Mouse (Mus musculus) CD8-positive naive resting alpha-beta T cell, adult 2 months (primary cell): ENCODE measurements at regions not wholly inside any gene's neighbourhood (a gene's known extent, or its start where the extent isn't known, plus 50 kb on each side); places are given as distances from the start of the nearest gene placed in this dataset.

ENCODE experiments used
- DNase-seq, 2 experiments: peaks; one replicate each; pipeline ENCODE4 v3.0.0; 2022; ENCODE audit warnings: low read depth in 2 of 2, low spot score in 2 of 2

DNA sequence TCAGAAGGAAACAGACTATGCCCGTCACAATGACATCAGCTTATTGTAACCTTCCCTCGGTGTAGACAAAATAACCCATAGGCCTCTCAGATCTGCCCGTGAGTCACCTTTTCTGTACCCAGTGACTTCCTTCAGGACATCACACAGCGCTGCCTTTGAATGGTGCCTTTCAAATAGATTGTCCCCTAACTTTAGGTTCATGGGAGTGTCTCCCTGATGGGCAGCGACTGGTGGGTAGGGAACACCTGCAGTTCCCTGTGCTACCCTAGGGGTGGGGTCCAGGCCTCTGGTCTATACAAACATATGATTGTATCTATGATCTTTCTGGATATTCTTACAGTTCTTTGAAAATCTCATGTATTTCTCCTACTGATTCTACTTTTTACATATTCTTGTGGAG is 232.4 kb downstream of the Gm5447 start:
- no peak for DNase-seq

DNA sequence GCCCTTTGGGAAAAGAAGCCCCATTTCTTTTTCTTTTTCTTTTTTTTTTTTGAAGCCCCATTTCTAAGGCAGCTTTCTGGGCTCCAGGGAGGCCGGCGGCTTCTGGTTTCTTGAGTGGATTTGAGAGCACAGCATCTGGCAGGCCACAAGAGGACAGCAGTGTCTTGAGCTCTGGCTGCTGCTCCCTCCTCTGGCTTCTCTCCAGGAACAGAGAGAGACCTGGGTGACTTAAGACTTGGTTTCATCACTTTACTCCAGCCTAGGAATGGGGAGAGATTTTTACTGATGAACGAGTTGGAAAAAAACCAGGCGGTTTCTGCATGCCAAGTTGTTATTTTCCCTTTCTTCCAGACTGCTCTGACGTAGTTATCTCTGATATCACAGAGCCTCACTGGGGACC is 233.7 kb downstream of the Gm5447 start:
- no peak for DNase-seq

DNA sequence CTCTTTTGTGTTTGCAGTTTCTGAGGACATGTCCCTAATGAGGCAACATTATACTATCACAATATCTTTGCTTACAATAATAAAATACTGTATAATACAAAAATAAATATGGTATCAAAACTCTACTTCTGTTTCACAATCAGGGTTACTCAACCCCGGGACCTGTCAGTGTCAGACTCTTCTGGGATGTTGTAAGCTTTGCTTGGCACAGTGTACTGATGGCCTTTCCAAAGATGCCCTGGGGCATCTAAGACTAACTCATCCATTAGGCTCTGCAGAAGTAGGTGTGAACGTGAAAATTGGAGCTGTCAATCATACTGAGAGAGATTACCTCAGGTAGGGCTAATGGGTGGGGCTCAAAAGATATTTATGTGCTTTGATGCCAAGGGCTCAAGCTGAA is 249.0 kb downstream of the Gm5447 start:
- no peak for DNase-seq

DNA sequence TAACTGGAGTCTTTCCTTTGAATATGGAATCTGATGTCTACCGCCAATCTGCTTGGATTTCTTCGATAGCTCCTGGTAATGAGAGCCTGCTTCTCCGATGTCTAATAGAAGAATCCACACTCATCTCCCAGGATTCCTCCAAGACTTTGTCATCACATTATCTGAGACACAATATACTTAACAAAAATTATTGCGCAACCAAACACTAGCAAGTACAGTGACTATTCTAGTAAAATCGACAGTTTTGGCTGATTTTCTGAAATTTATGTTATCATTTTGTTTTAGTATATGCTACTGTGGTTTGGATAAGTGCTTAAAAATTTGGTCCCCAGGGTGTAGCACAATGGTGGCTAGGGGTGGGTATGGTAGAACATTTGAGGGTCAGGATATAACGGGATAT is 266.5 kb downstream of the Gm5447 start:
- DNase-seq, result no peak

DNA sequence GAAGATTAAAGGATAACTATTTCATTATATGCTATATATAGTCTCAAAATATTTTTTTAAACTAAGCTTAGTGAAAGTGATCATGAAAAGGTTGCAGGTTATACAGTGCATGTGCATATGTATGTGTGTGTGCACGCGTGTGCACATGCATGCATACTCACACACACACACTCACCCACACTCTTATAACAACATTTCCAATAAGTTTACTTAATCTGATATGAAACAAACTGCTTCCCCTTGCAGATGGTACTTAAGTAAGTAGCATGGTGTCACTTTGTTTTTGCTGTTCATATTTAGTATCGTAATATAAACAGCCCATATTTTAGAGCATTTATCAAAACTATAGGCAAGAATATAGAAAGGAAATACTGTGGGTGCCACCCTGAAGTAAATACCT is 275.0 kb downstream of the Gm5447 start:
- no peak for DNase-seq

DNA sequence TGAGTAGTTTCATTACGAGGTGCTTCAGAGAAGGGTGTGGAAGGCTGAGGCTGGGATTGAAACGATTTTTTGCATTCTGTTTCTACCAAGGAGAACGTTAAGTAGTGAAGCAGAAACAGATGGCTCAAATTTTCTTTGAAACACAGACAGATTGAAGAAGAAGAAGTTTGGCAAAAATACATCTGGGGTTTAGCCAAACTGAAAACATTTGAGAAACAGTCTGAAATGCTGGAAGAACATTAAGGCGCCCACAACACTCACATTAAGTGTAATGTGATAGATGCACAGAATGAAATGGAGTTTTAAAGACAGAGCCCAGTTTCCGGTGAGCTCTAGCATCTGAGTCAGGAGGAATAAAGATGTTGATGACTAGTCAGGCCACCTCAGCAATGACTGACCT is 275.5 kb downstream of the Gm5447 start:
- no peak for DNase-seq

DNA sequence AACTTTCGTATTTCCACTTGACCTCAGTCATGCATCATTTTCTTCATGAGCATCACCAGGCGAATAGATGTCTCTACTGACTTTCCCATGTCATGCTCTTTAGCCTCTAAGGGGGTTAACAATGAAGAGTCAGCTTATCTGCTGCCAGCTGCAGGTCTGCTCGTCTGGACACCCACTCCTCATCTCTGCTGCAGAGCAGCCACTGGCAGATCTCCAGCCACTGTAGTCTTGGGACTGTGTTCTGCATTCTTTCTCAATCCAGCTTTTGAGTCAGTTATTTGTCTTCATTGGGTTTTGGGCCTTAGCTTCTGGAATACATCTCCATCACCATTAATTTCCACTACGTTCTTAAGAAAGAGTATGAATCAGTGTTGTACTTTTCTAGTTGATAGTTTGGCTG is 280.0 kb downstream of the Gm5447 start:
- DNase-seq, result no peak

DNA sequence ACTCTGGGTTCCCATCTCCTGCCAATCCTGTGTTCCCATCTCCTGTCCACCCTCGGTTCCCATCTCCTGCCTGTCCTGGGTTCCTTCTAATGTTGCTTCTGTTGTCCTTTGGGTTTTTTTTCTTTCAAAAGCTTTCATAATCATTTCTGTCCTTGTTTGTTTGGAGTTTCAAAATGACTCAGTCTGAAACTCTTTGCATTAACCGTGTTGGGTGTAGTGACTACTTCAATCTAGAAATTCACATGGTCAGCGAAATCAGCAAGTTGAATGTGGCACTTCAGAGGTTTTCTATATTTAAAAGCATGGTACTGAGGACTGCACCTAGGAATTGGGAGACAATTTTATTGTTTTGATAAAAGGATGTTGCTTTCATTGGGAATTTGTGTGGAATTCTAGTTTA is 280.7 kb downstream of the Gm5447 start:
- DNase-seq, result no peak

DNA sequence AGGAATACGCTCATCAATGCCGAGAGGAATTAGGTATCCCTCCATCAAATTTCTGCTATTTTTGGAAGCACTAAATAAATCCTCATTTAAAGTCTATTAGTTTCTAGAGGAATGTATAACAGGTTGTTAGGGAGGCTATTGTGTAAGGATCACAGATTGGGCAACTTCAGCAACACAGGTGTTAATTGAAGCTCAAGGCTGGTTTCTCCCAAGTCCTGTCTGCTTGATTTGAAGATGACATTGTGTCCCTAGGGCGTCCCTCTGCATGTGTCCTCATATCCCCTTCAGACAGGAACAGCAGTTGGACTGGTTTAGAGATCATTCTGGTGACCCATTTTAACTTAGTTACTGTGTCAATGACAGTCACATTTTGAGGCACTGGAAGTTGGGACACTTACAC is 281.5 kb downstream of the Gm5447 start:
- no peak for DNase-seq

DNA sequence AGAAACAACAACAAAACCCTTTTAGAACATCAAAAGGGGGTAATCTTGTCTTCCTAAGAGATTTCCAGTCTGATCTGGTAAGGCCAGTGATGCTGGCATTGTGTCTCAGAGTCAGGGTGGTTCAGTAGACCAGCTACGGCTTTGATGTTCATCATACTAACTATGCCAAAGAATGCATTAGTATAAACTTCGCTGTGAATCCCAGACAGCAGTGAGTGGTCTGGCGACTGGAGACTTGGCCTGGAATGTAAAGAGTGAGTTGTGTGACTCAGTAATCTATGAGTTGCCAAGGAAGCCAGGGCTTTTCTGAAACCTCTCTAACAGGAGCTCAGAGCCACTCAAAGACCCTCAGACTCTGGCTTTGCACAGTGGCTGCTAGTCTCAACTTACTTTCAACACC is 288.1 kb upstream of the Foxq1 start:
- no peak for DNase-seq

DNA sequence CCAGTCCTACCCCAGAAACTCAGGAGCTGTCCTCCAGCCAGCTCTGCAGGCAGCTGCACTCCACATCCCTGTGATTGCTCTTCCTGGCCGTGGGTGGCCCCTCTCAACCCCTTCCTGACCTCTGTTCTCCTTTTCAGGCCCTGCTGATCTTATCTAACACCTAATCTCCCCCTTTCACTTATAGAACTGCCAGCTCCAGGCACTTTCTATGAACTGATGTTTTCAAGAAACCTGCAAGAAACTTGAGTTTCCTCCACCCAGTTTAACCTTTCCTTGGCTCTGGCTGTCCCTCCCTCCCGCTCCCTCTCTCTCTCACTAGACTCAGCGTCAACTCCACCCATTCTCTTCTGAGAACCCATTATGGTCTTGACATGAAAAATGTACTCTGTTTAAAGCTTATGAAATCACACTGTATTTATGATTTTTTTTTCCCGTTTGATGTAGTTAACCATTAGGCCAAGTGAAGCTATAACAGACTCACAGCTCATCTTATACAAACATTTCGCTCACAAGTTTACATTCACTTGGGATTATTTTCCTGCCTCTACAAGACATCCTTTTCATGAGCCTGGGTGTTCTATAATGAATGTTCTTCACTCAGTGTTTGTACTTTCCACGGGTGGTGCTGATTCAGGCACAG is 279.8 kb upstream of the Foxq1 start:
- no peak for DNase-seq

DNA sequence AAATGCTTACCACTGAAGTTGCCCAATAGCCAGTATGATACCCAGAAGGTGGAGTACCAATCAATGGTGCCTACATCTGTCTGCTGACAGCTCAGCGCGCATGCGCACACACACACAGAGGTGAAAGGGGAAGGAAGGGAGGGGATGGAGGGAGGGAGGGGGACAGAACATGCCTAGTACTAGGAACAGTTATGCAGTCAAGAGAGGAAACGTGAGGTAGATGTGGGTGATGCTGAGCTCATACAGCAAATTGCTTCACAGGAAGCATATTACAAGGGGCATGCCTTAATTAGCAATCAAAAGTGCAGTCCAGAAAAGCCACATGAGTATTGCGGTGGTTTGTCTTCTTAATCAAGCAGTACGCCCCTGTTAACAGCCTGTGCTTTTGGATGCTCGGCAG is 265.3 kb upstream of the Foxq1 start:
- DNase-seq, result no peak

DNA sequence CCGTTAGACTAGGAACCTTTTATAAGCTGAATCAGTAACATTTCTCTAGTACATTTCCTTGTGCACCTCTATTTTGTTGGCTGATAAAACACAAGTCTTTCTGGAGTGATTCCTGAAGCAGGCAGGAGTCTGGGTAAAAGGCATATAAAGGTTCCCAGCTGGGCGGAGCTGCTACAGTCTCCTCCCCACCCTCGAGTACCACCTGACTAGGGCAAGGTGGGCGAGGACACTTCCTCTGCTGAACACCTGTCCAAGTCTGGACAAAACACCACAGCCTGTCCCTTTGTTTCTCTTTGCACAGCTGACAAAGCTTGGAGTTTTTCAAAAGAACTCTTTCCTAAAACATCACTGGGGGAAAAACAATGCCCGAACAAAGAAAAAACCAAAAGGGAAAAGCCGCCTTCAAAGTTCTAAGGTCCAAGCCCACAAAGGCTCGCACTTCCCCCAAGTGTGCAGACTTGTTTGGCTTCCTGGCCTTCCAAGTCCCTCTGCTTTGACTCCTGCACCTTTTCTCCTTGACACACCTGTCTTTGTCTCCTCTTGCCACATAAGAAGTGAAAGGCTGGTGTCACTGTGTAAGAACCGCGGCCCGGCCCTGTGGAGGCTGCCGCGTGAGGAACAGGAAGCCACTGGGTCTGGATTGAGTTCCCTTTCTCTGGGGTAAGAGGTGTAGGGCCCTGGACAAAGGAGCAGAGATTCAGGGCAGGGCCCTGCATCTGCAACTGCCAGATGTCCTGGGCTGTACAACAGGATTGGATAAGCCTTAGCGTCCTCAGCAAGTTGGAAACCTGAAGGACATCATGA is 263.1 kb upstream of the Foxq1 start:
- DNase-seq, result no peak

DNA sequence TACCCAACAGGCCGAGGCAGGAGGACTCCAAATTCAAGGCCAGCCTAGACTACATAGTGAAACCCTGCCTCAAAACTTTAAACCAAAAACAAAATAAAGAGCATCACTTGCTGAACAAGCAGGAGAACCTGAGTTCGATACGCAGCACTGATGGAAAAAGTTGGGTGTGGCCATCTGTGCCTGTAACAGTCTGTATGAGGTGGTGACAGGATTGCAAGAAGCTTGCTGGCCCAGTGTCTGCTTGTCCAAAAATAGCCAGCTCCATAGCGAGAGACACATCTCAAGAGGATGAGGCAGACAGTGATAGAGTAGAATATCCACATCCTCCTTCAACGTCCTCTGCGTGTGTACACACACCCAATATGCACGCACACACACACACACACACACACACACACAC is 261.9 kb upstream of the Foxq1 start:
- no peak for DNase-seq

DNA sequence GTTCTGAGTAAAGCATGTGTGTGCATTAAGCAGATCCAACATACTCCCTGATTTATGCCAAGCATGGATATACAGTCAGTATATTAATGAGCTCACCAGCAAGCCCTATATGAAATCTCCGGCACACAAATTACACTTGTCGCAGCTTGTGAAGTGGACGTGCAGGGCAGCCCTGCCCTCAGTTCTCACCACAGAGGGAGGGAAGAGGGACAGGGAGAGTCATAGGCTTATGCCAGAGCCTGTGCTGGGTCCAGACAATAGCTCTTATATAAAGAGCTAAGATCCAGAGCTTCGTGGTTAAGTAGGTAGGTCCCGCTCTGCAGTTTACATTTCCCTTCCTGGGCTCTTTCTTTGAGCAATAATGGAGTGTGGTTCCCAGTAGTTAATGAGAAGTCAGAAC is 252.7 kb upstream of the Foxq1 start:
- no peak for DNase-seq

DNA sequence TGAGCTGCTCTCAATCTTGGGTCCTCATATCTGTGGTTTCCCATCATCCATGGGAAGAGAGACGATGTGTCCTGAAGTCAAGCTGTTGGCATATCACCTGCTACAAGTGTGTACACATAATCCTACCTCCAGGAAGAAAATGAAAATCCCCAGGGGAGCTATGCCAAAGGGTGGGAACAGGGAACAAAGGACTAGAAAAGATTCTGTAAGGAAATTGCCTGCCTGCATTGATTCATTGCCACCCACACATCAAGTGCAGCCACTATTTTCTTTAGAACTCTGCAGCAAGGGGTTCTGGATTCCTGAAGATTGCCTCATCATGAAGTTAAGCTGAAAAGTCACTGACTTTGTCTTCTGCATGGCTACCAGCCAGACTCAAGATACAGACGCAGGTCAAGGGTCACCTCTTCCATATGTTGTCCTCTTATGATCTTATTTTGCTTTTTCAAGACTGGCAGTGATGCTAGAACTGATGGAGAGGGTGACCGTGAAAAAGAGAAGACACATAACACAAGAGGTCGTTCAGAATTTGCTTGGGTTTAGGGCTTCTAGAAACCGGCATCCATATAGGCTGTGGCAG is 251.6 kb upstream of the Foxq1 start:
- no peak for DNase-seq

DNA sequence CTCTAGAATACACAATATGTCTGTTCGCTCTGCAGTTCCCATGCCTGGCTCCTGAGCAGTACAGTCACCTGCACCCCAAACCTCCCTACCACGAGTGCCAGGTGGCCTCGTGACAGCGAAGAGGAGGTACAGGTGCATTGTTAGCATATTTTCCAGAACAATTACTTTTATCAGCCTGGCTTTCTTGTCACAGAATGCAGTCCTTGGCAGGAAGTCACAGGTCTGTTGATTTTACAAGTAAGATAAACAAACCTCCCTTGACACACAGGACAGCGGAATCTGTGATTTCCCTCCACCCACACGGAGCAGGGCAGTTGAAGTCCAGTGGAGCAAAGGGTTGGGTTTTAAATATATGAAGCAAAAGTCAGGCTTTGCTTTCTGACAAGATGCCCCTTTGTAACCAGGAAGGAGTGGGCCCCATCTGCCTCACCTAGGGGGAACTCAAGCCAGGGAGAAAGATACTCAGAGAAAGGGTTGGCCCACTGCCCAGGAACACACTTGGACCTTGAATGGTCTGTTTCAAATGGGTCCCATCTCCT is 246.8 kb upstream of the Foxq1 start:
- no peak for DNase-seq

DNA sequence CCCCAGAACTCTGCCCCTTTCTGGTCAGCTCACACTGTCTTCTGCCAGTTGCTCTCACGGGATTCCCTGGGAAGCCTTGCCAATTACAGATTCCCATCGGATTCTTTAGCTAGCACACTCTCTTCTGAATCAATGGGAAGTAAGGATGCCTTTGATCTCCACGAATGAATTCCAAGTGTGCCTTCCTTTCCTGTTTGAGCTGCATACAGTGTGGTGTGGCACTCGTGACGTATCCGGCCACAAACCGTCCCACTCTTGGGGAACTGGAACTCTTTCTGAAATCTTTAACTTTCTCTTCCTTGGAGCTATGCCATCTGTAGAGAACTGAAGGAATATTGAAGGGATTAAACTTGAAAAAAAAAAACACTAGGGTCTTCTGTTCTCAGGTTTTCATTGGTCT is 243.2 kb upstream of the Foxq1 start:
- DNase-seq, result no peak

DNA sequence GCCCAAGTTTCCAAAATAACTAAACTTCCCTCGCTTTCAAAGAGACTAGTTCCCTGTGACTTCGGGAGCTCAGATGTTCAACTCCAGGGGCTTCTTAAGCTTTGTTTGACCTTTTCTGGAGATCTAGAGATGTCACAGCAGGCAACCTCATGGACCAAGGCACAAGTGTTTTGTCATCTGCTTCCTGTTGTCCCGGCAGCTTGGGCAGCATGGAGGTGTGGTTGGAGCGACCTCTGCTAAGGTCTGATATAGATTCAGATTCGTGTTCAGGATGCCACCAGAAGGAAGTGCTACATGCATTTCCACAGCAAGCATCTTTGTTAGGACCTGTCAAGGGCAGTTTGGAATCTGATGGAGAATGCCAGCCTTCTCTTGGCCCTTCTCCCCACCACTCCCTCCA is 242.1 kb upstream of the Foxq1 start:
- no peak for DNase-seq

DNA sequence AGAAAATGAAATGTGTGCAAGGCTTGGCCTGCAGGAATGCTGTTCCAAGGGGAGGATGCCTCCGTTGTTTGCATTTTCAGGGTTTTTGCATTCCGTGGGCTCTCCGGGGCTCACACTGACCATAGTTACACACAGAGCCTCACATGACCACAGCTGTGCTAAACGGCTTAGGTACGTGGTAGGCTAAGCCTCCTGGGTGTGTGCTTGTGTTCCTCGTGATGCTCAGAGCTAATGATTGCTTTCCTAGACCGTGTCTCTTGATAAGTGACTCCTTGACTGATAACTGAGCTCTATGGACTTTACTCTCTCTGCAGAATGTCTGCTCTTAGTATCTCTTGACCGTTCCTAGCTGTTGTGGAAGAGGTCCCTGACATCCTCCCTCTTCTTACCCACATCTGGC is 238.9 kb upstream of the Foxq1 start:
- DNase-seq, result no peak

DNA sequence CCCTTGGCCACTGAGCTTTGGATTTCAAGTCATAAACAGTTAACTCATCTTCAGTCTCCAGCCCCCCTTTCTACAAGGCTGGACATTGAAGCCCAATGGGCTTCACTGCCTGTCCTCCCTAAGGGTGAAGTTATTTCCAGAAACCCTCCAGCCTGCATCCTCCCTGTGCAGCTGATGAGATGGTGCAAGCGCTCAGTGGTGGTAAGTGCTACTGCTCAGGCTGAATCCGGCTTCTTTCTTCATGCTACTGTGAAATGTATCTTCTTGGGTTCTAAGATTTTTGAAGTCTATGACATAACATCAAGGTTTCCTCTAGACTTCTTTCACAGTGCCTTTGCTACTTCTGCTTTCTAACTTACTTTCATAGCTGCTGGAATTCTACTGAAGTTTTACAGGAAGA is 237.9 kb upstream of the Foxq1 start:
- no peak for DNase-seq

DNA sequence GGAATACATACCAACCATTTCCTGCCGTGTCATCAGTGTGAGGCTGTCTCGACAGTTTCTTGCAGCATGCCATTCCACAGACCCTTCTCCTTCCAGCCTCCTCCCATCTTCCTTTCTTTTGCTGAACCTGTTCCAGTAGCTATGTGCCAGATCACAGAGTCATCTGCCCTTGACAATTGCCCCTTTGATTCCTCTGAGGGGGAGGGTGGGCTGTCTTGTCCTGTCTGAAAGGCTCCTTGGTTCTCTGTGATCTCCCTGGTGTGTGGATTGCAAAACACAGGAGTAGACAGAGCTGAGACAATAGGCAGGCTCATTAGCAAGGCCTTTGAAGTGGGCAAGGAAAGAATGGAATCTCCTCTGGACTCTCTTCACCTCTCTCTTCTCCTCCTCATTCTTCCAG is 234.5 kb upstream of the Foxq1 start:
- DNase-seq, result no peak
